Mouse (Mus musculus) cerebellum, adult 2 months (tissue): ENCODE results near the gene Faiml. TPM values are rescaled to one million over a fixed set of nuclear protein-coding genes. Genes with fewer than 3 reads are reported as not detected.

Source experiments
- DNase-seq, 2 experiments: peaks; one replicate each; pipeline ENCODE4 v3.0.0; 2021
- H3K27ac ChIP-seq: fragments of 200-500 bp; 2 replicates; pipeline ENCODE4 v1.5.1; 2012; ENCODE audit warnings: low read length, control low read depth, inconsistent platforms; ENCODE audit not compliant: insufficient read depth
- H3K27me3 ChIP-seq: fragments of 200-500 bp; 2 replicates; pipeline ENCODE4 v1.6.1; 2012; ENCODE audit warnings: inconsistent platforms, mild to moderate bottlenecking, low read length, moderate library complexity; ENCODE audit not compliant: control insufficient read depth, insufficient read depth
- H3K4me1 ChIP-seq: fragments of 200-500 bp; 2 replicates; pipeline ENCODE4 v1.6.1; 2011; ENCODE audit warnings: low read length; ENCODE audit not compliant: control insufficient read depth, insufficient read depth
- H3K4me3 ChIP-seq: fragments of 200-500 bp; replicated peaks from 2 replicates; pipeline ENCODE3; 2011; ENCODE audit warnings: mild to moderate bottlenecking, low read depth, low read length, control low read depth; ENCODE audit not compliant: insufficient read depth
- CTCF ChIP-seq: fragments of 200-500 bp; IDR thresholded peaks from 2 replicates; pipeline ENCODE4 v1.5.1; 2011; ENCODE audit warnings: low read depth, mild to moderate bottlenecking, control low read depth, low read length, moderate library complexity, borderline replicate concordance; ENCODE audit not compliant: insufficient read depth
- POLR2A ChIP-seq: fragments of 200-500 bp; IDR thresholded peaks from 2 replicates; pipeline ENCODE4 v1.6.1; 2011; ENCODE audit warnings: low read length, control low read depth, borderline replicate concordance; ENCODE audit not compliant: insufficient read depth
- WGBS: fragments of 180-500 bp; shearing (Covaris S2); methylation state at CpG from one replicate; pipeline ENCODE4 v1.1.7; 2018; 5-methylcytosine and 5-hydroxymethylcytosine counted together
- polyA plus RNA-seq: library from polyadenylated mRNA; depleted of rRNA; stranded (reverse); fragments of >200 nt; gene quantifications from 2 replicates; pipeline ENCODE4 v1.2.3, GENCODE M21; 2012; rRNA removed

Gene Faiml
- polyA plus RNA-seq, 1 experiment: not detected

DNA sequence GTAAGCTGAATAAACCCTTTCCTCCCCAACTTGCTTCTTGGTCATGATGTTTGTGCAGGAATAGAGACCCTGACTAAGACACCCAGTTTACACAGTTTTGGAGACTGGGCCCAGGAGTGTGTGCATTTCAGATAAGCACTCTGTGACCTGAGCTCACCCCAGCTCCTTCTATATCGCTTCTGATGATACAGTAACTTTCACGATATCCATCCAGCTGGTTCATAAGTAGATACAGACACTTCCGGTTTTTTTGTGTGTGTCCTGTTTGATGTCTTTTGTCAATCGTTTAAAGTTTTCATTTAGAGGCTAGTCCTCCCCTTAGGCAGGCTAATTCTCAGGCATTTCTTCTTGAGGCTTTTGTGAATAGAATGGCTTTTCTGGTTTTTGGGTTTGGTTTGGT is 15.4 kb downstream of the Faiml start:
- Histone ChIP-seq H3K4me3 (no peak overlapping the region), H3K27me3 (no peaks in the 10 kb centered on the region), H3K27ac (no peak overlapping the region), H3K4me1 (no peaks in the 10 kb centered on the region)
- TF ChIP-seq POLR2A (no peak), CTCF (no peak)
- no peak for DNase-seq
- WGBS: 88% methylated on average over 4 of the region's 4 CpGs

DNA sequence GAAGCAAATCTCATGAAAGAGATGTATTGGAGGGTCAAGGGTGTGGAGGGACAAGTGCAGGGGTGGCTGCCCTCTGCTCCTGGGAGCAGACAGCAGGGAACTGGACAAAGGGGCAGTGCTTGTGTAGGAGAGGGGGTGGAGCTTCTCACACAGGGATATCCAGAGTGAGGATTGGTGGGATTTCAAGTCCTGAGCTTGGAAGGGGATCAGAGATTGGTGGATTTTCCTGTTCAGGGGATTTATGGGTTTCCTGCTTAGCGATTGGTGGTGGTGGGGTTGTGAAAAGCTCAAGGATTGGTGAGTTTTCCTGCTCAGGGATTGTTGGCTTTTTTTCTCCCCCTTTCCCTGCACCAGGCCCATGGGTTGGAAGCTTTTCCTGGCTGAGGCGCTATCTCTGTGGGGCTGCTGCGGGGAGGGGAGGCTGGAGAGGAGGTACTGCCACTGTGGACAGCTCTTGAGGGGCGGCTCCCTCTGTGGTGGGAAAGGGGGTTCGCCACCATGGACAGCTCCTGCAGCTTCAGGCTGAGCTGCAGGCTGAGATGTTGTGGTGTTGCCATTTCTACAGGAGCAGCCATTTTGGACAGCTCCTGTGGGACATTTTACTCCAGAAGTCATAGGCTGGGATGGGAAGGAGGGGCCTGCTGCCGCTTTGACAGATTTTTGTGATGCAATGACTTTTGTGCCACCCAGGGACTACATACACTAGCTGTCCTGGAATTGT is 18.9 kb downstream of the Faiml start:
- no peak overlapping the region for H3K27ac ChIP-seq
- 31% methylated on average over 6 of the region's 6 CpGs for WGBS
- H3K27me3 ChIP-seq: no peaks in the 10 kb centered on the region
- TF ChIP-seq POLR2A: no peak
- DNase-seq: no peak
- H3K4me1 ChIP-seq: no peaks in the 10 kb centered on the region
- H3K4me3 ChIP-seq: no peak overlapping the region

- TF ChIP-seq CTCF (no peak), POLR2A (no peak)
- 81% methylated on average over 2 of the region's 2 CpGs for WGBS
These were observed 20.9 kb downstream of the Faiml start for GRCm38 (mm10) chr9:99216182-99216581.

GRCm38 (mm10) chr9:99212643-99213042 is 24.4 kb downstream of the Faiml start:
- TF ChIP-seq CTCF (no peak), POLR2A (no peak)
- H3K27ac ChIP-seq: no peak overlapping the region
- DNase-seq: no peak
- no peaks in the 10 kb centered on the region for H3K27me3 ChIP-seq
- H3K4me3 ChIP-seq: no peak overlapping the region
- no peaks in the 10 kb centered on the region for H3K4me1 ChIP-seq
- WGBS: 80% methylated on average over 2 of the region's 2 CpGs

More at GRCm38 (mm10) chr9:99216182-99216581, 20.9 kb downstream of the Faiml start:
- DNase-seq: no peak
- Histone ChIP-seq H3K27ac (no peak overlapping the region), H3K4me1 (no peaks in the 10 kb centered on the region), H3K27me3 (no peaks in the 10 kb centered on the region), H3K4me3 (no peak overlapping the region)

DNA sequence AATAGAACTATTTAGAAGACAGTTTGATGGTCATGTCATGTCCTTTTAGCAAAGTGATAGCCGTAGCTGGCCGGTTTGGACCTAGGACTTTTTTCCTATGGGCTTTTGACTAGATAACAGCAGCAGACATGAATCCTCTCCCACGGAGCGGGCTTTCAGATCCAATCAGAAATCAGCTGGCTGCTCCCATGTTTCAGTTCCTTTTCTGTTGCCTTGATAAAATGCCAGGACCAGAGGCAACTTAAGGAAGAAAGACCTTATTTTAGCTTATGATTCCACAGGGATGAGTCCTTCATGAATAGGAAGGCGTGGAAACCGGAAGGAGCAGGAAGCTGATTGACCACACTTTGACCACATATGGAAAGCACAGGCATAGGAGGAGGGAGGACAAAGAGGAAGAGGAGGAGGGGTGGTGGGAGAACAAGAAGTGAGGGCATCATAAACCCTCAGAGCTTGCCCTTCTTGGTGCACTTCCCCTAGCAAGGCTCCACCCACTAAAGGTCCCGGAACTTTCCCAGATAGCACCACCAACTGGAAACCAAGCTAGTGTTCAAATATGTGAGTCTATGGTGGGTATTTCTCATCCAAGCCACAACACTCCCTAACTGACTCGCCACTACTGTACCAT is 53.9 kb downstream of the Faiml start:
- WGBS: 79% methylated on average over 8 of the region's 8 CpGs
- DNase-seq: no peak
- no peaks in the 10 kb centered on the region for H3K4me1 ChIP-seq
- no peak overlapping the region for H3K27ac ChIP-seq
- TF ChIP-seq POLR2A (no peak), CTCF (no peak)
- no peak overlapping the region for H3K4me3 ChIP-seq
- no peaks in the 10 kb centered on the region for H3K27me3 ChIP-seq

GRCm38 (mm10) chr9:99182121-99182520 is 54.9 kb downstream of the Faiml start:
- DNase-seq: no peak
- H3K4me1 ChIP-seq: no peaks in the 10 kb centered on the region
- no peak for TF ChIP-seq CTCF
- TF ChIP-seq POLR2A: no peak
- no peak overlapping the region for H3K27ac ChIP-seq
- 90% methylated on average over 7 of the region's 7 CpGs for WGBS
- no peaks in the 10 kb centered on the region for H3K27me3 ChIP-seq
- no peak overlapping the region for H3K4me3 ChIP-seq

- no peak overlapping the region for H3K27ac ChIP-seq
- WGBS: 6% methylated on average over 8 of the region's 8 CpGs
These were observed 56.8 kb downstream of the Faiml start for GRCm38 (mm10) chr9:99180272-99180671.

More at GRCm38 (mm10) chr9:99180272-99180671, 56.8 kb downstream of the Faiml start:
- no peak for TF ChIP-seq CTCF
- no peak for TF ChIP-seq POLR2A
- Histone ChIP-seq H3K4me1 (no peaks in the 10 kb centered on the region), H3K27me3 (no peaks in the 10 kb centered on the region), H3K4me3 (no peak overlapping the region)
- DNase-seq: no peak

Other genes starting within 250 kb of the Faiml start
- 0.07 TPM in 1 of 2 replicates, not detected in the other for gene Gm1123, start 201.5 kb downstream of the Faiml start, polyA plus RNA-seq
- 15.7 and 16.5 TPM in 2 replicates for gene Pik3cb, start 96.6 kb downstream of the Faiml start, polyA plus RNA-seq
- gene Cep70, start 6.1 kb upstream of the Faiml start, polyA plus RNA-seq: 15.4 and 15.8 TPM in 2 replicates
- gene Esyt3, start 121.3 kb upstream of the Faiml start, polyA plus RNA-seq: 0.43 and 0.54 TPM in 2 replicates
- gene Mras, start 200.1 kb upstream of the Faiml start, polyA plus RNA-seq: 68.9 and 81.5 TPM in 2 replicates
- 0.15 and 0.49 TPM in 2 replicates for gene Nme9, start 214.2 kb upstream of the Faiml start, polyA plus RNA-seq